Comparison of ENCODE assay signal across 8 mouse cellular contexts in genomic region chr11:94159911-94160415, GRCm38 (mm10). TPM values are rescaled to one million over a fixed set of nuclear protein-coding genes. Genes with fewer than 3 reads are reported as not detected.
DNase-seq lines count a peak whose midpoint lies in the region; ATAC-seq and TF ChIP-seq lines count a peak whose summit lies in the region.

No protein-coding gene starts in this region.

- H3K9ac ChIP-seq in heart, adult 2 months (ENCODE audit: low read depth, low read length) = no peak overlapping the region
- H3K9ac ChIP-seq in limb, embryonic 15.5 days = no peak overlapping the region; the same call in 1 of the 2 replicates

- H3K9me3 ChIP-seq in limb, embryonic 15.5 days = no peaks in the 10 kb centered on the region

- peak overlapping the region; percentile 58 for H3K27ac ChIP-seq in heart, adult 2 months
- no peak overlapping the region; the same call in 1 of the 2 replicates for H3K27ac ChIP-seq in testis, adult 2 months (ENCODE audit: control insufficient read depth, insufficient read depth, low read depth, low read length)
- peak overlapping the region; percentile 87 for H3K27ac ChIP-seq in limb, embryonic 15.5 days

- TF ChIP-seq EP300 in heart, adult 2 months (IDR thresholded peaks at IDR 0.05; ENCODE audit: insufficient read depth, low read depth, low read length) = no peak

- no peaks in the 10 kb centered on the region for H3K79me2 ChIP-seq in heart, adult 2 months (replicated peaks; ENCODE audit: control insufficient read depth, insufficient read depth, low read length)

- no peak for DNase-seq in heart, adult 2 months
- DNase-seq in heart, postnatal 36 days = no peak
- no peak for DNase-seq in testis, postnatal 10 days (ENCODE audit: low spot score)
- no peak for DNase-seq in right cerebral cortex, adult 18-20 months
- no peak for DNase-seq in spleen, postnatal 36 days (ENCODE audit: low spot score in 2 of 2)
- no peak for DNase-seq in cerebellum, adult 18-20 months

- H3K36me3 ChIP-seq in heart, adult 2 months (ENCODE audit: control insufficient read depth, insufficient read depth, low read length) = no peaks in the 10 kb centered on the region
- no peaks in the 10 kb centered on the region for H3K36me3 ChIP-seq in testis, adult 2 months (ENCODE audit: control insufficient read depth, insufficient read depth, low read length)
- no peaks in the 10 kb centered on the region for H3K36me3 ChIP-seq in limb, embryonic 15.5 days

- peak overlapping the region; percentile 39 for H3K4me2 ChIP-seq in limb, embryonic 15.5 days

- H3K27me3 ChIP-seq in heart, adult 2 months (ENCODE audit: control insufficient read depth, insufficient read depth, low read length) = no peaks in the 10 kb centered on the region
- H3K27me3 ChIP-seq in testis, adult 2 months (ENCODE audit: control insufficient read depth, insufficient read depth, low read length) = no peaks in the 10 kb centered on the region
- H3K27me3 ChIP-seq in limb, embryonic 15.5 days = no peaks in the 10 kb centered on the region

- no peak for TF ChIP-seq POLR2A in heart, adult 2 months (IDR thresholded peaks at IDR 0.05; ENCODE audit: insufficient read depth, low read depth, low read length)
- no peak for TF ChIP-seq POLR2A in testis, adult 2 months (IDR thresholded peaks at IDR 0.05; ENCODE audit: control insufficient read depth, low read depth, low read length)

- peaks cover 16% of the 10 kb centered on the region for H3K4me1 ChIP-seq in heart, adult 2 months (ENCODE audit: control insufficient read depth, insufficient read depth, low read length)
- peaks cover 16% of the 10 kb centered on the region for H3K4me1 ChIP-seq in testis, adult 2 months (ENCODE audit: control insufficient read depth, insufficient read depth, low read length)
- peaks cover 39% of the 10 kb centered on the region for H3K4me1 ChIP-seq in limb, embryonic 15.5 days

- TF ChIP-seq CTCF in heart, adult 2 months (IDR thresholded peaks at IDR 0.05) = no peak
- no peak for TF ChIP-seq CTCF in testis, adult 2 months (IDR thresholded peaks at IDR 0.05; ENCODE audit: control insufficient read depth, insufficient read depth, insufficient replicate concordance, low read depth, low read length)

- intact Hi-C loops in heart, adult 2 months (cut with DNase I) = loop anchor here (2.0 kb wide), 2 partner anchors 25 to 49 kb away; no protein-coding TSS in a partner anchor
- intact Hi-C loops in heart, postnatal 36 days (cut with DNase I) = loop anchor here (2.0 kb wide), 2 partner anchors 25 to 51 kb away; partner anchors contain the start of gene Tob1

- no peak for ATAC-seq in limb, embryonic 15.5 days (ENCODE audit: insufficient number of reproducible peaks, low FRiP score, low TSS enrichment, low read depth)

- WGBS in heart, adult 2 months = 59% methylated on average over 7 of the region's 7 CpGs
- WGBS in limb, embryonic 15.5 days = 44% methylated on average over 7 of the region's 7 CpGs

- H3K4me3 ChIP-seq in heart, adult 2 months = no peak overlapping the region
- H3K4me3 ChIP-seq in testis, adult 2 months (ENCODE audit: control insufficient read depth, low read depth, low read length) = peak overlapping the region; percentile 77
- H3K4me3 ChIP-seq in limb, embryonic 15.5 days = no peak overlapping the region

RNA-seq across cellular contexts. Expression of gene Tob1, which starts 51.3 kb away (rescaled TPM):
- total RNA-seq in heart, adult 2 months (2021) = 10 to 100 TPM; 47.6 to 55.1 TPM
- 29.0 and 33.1 TPM in 2 replicates for polyA plus RNA-seq in heart, adult 2 months (2012; rRNA removed)
- 10 to 100 TPM; 53.0 to 55.2 TPM for total RNA-seq in heart, postnatal 36 days (2021)
- polyA plus RNA-seq in testis, adult 2 months (2012; rRNA removed) = 40.5 and 43.2 TPM in 2 replicates
- 43.1 and 47.6 TPM in 2 replicates for polyA plus RNA-seq in limb, embryonic 15.5 days (2015; fragmentation: Nextera tagmentation; extraction: Ambion mirVana)
